Mouse (Mus musculus) liver, embryonic 11.5 days (tissue): ENCODE results near the gene Mthfd1. TPM values are rescaled to one million over a fixed set of nuclear protein-coding genes. Genes with fewer than 3 reads are reported as not detected.

Experiments
- ATAC-seq: fragments of 200-750 bp; cut with Nextera tagmentation; replicated peaks from 2 replicates; pipeline ENCODE4 v1.8.0; 2017; ENCODE audit warnings: moderate number of reproducible peaks, mild to moderate bottlenecking, moderate TSS enrichment, moderate library complexity; ENCODE audit not compliant: low FRiP score
- DNase-seq: peaks from one replicate; pipeline ENCODE4 v3.0.0-alpha.2; 2017; ENCODE audit warnings: low spot score
- H3K27ac ChIP-seq: fragments of 300-500 bp; sonication (generic); 2 replicates; pipeline ENCODE4 v1.5.1; 2014; ENCODE audit warnings: mild to moderate bottlenecking, low read depth, low read length, control low read depth
- H3K27me3 ChIP-seq: fragments of 300-500 bp; sonication (generic); replicated peaks from 2 replicates; pipeline ENCODE4 v1.6.1; 2014; ENCODE audit warnings: low read length, mixed read lengths; ENCODE audit not compliant: control insufficient read depth, insufficient read depth
- H3K36me3 ChIP-seq: fragments of 300-500 bp; sonication (generic); 2 replicates; pipeline ENCODE4 v1.6.1; 2014; ENCODE audit warnings: mild to moderate bottlenecking, low read length, moderate library complexity, mixed read lengths; ENCODE audit not compliant: control insufficient read depth, insufficient read depth
- H3K4me1 ChIP-seq: fragments of 300-500 bp; sonication (generic); replicated peaks from 2 replicates; pipeline ENCODE4 v1.6.1; 2014; ENCODE audit warnings: low read length, mixed read lengths; ENCODE audit not compliant: control insufficient read depth, insufficient read depth
- H3K4me2 ChIP-seq: fragments of 300-500 bp; sonication (generic); 2 replicates; pipeline ENCODE4 v1.6.1; 2014; ENCODE audit warnings: mild to moderate bottlenecking, control low read depth, moderate library complexity
- H3K4me3 ChIP-seq: fragments of 300-500 bp; sonication (generic); 2 replicates; pipeline ENCODE4 v1.5.1; 2014; ENCODE audit warnings: low read depth, low read length, control low read depth
- H3K9ac ChIP-seq: fragments of 300-500 bp; sonication (generic); 2 replicates; pipeline ENCODE4 v1.6.1; 2014; ENCODE audit warnings: low read depth, low read length, control low read depth
- H3K9me3 ChIP-seq: fragments of 300-500 bp; sonication (generic); 2 replicates; pipeline ENCODE4 v1.6.1; 2016; ENCODE audit warnings: low read length, inconsistent platforms, mixed read lengths; ENCODE audit not compliant: control insufficient read depth
- WGBS: fragments of 180-500 bp; shearing (Covaris S2); extraction: QIAGEN DNeasy Blood & Tissue Kit; methylation state at CpG from one replicate; pipeline ENCODE4 v1.1.7; 2014; 5-methylcytosine and 5-hydroxymethylcytosine counted together
- polyA plus RNA-seq: library from polyadenylated mRNA; unstranded; fragments of >200 nt; fragmentation: Nextera tagmentation; extraction: Ambion mirVana; gene quantifications from 2 replicates; pipeline ENCODE4 v1.2.1, GENCODE M21; 2014

The Mthfd1 gene
- polyA plus RNA-seq, 1 experiment from 2014 or later: 178 TPM

DNA sequence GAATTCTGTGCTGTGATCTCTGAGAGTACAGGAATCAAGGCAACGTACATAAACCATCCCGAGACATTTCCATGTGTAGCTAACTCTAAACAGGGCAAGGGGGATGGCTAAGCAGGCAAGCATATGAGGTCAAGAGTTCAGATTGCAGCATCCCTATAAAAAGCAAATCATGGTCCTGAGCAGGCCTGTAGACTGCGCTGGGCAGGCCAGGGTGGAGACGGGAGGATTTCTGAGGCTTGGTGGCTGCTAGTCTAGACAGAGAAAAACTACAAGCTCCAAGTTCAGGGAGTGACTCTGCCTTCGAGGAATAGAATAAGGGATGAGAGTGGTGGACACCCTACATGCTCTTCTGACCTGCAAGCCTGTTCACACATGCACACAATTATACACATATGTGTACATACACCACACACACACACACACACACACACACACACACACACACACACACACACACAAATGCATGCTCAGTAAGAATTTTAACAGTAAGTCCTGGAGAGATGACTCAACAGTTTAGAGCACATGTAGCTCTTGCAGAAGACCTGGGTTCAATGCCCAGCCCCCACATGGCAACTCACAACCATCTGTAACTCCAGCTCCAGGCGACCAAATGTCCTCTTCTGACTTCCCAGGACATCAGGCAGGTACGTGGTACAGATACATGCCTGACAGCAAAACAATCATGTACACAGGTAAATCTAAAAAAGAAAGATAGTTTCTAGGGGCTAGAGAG lies 15.1 kb upstream of the Mthfd1 start:
- WGBS: 67% methylated on average over 7 of the region's 7 CpGs
- Histone ChIP-seq H3K4me2 (no peak overlapping the region), H3K4me1 (peaks cover 17% of the 10 kb centered on the region), H3K9ac (no peak overlapping the region), H3K27me3 (no peaks in the 10 kb centered on the region), H3K9me3 (no peaks in the 10 kb centered on the region), H3K4me3 (no peak overlapping the region), H3K36me3 (no peaks in the 10 kb centered on the region), H3K27ac (peak overlapping the region; percentile 76)
- ATAC-seq (no peak), DNase-seq (no peak)

DNA sequence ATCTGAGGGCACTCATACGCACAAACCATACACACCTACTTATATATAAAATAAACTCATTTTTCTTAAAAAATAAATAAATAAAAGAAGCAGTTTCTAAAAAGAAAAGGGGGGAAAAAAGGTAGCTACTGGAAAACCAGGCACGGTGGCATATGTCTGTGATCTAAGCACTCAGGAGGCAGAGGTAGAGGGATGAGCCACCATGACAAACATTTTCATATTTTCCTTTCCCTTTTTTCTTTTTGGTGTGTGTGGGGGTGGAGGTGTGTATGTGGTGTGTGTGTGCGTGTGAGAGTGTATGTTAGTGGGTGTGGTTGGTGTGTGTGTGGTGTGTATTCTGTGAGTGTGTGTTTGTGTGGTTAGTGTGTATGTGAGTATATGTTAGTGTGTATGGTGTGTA lies 14.4 kb upstream of the Mthfd1 start:
- Histone ChIP-seq H3K27me3 (no peaks in the 10 kb centered on the region), H3K9me3 (no peaks in the 10 kb centered on the region), H3K27ac (peak overlapping the region; percentile 76), H3K4me1 (peaks cover 17% of the 10 kb centered on the region), H3K36me3 (no peaks in the 10 kb centered on the region), H3K4me2 (peak overlapping the region; percentile 42), H3K9ac (no peak overlapping the region), H3K4me3 (no peak overlapping the region)
- no peak for DNase-seq
- peak; percentile 20 for ATAC-seq
- WGBS: 74% methylated on average over 3 of the region's 3 CpGs

DNA sequence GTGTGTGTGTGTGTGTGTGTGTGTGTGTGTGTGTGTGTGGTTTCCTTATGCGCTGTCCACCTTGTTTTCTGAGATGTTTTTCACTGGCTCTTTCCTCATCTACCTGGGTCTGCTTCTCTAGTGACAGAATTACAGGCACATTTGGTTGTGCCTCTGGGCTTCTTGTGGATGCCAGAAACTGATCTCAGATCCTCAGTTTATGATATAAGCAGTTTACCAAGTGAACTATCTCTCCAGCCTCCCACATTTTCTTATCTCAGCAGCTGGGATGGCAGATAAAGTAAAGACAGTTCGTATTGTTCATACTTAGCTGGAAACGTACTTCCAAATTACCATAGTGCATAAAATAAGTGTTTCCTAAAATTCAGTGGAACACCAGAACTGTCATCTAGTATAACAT lies 14.0 kb upstream of the Mthfd1 start:
- H3K27me3 ChIP-seq: no peaks in the 10 kb centered on the region
- peaks cover 17% of the 10 kb centered on the region for H3K4me1 ChIP-seq
- no peaks in the 10 kb centered on the region for H3K9me3 ChIP-seq
- H3K4me2 ChIP-seq: peak overlapping the region; percentile 42
- ATAC-seq (peak; percentile 72), DNase-seq (no peak)
- H3K4me3 ChIP-seq: no peak overlapping the region
- 40% methylated on average over 3 of the region's 3 CpGs for WGBS
- no peaks in the 10 kb centered on the region for H3K36me3 ChIP-seq
- H3K27ac ChIP-seq: peak overlapping the region; percentile 76
- H3K9ac ChIP-seq: no peak overlapping the region

DNA sequence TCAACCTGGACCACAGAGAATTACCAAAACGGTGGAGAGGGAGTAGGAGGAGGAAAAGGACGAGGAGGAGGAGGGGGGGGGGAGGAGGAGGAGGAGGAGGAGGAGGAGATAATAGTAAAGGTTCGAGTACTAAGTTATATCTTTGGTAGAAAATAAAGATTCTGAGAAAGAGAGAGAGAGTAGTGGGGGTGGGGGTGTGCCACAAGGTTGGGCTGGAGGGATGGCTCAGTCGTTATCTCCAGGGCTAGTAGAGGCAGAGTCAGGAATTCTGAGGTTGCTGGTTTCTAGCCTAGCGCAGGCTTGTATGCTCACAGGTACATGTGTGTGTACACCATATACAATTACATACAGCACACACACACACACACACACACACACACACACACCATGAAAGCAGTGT lies 13.3 kb upstream of the Mthfd1 start:
- Histone ChIP-seq H3K4me3 (no peak overlapping the region), H3K27me3 (no peaks in the 10 kb centered on the region), H3K4me1 (peaks cover 17% of the 10 kb centered on the region), H3K4me2 (no peak overlapping the region; the same call in 1 of the 2 replicates), H3K36me3 (no peaks in the 10 kb centered on the region), H3K9me3 (no peaks in the 10 kb centered on the region), H3K9ac (no peak overlapping the region), H3K27ac (peak overlapping the region; percentile 76)
- ATAC-seq: peak; percentile 46
- WGBS: 37% methylated on average over 5 of the region's 5 CpGs
- no peak for DNase-seq

DNA sequence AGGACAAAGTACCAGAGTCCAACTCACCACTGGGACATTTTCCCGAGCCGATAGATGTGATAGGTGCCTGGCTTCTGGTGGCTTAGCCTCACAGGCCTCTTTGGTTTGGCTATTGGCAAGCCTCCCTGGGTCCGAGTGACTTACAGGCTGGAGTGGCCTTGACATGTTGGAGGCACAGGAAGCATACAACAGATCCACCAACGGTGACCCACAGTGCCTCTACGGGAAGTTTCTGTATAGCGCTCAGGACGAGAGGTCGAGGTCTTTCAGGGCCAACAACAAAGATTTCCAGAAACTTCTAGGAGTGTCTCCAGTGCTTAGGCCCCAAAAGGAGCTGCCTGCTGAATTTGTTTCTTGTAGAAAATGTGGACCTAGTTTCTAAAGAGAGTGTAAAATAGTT lies 10.1 kb upstream of the Mthfd1 start:
- Histone ChIP-seq H3K4me1 (peaks cover 8% of the 10 kb centered on the region), H3K9me3 (no peaks in the 10 kb centered on the region), H3K4me2 (no peak overlapping the region), H3K27me3 (no peaks in the 10 kb centered on the region), H3K9ac (no peak overlapping the region), H3K36me3 (no peaks in the 10 kb centered on the region), H3K4me3 (no peak overlapping the region), H3K27ac (no peak overlapping the region)
- WGBS: 81% methylated on average over 8 of the region's 8 CpGs
- no peak for ATAC-seq
- no peak for DNase-seq

DNA sequence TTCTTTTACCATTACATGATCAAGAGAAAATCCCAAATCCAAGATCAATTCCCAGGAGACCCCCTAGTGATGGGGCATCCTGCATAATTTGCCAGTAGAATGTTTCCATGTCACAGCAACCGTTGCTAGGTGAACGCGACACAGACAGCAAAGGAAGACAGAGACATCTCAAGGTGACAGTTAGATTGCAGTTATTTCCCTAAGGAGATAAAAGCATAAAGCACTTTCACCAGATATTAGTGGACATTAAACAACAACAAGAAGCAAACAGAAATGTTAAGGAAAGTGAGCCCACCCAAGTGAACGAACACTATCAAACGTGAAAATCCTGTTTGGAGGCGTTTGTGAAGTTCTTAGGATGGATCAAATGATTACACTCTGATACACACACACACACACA lies 8.5 kb upstream of the Mthfd1 start, which contains the start of gene Tex21:
Tex21 (minus strand) TSS at position 101 of the 400 bp plus-strand sequence.
- H3K27ac ChIP-seq: no peak within 1 kb of the TSS
- WGBS: 83% methylated on average over 6 of the region's 6 CpGs
- DNase-seq: no peak

DNA sequence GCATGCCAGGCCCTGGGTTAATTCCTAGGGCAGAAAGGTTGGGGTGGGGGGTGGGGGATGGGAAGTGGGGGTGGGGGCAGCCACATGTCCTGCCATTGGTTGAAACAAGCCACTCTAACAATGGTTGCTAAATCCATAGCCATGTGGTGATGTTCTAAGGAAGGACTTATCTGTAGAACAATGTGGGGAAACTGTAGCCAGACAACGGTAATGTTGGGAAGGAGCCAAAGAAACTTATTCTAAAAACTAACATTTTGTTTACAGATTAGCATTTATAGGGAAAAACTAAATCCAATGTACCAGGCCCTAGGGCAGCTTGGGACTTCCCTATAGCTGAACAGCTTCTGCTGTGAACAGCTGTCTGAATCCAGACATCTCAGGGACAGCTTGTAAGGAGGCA lies 2.0 kb upstream of the Mthfd1 start:
- no peak overlapping the region for H3K4me3 ChIP-seq
- ATAC-seq: no peak
- 80% methylated on average over 1 of the region's 1 CpGs for WGBS

More for the DNA sequence above, 8.5 kb upstream of the Mthfd1 start, which contains the start of gene Tex21:
- H3K9me3 ChIP-seq: no peaks in the 10 kb centered on the region
- H3K4me3 ChIP-seq: no peak within 1 kb of the TSS
- no peaks in the 10 kb centered on the region for H3K36me3 ChIP-seq
- no peak within 1 kb of the TSS for H3K9ac ChIP-seq
- no peaks in the 10 kb centered on the region for H3K27me3 ChIP-seq
- no peaks in the 10 kb centered on the region for H3K4me1 ChIP-seq
- ATAC-seq: no peak
- H3K4me2 ChIP-seq: no peak within 1 kb of the TSS

DNA sequence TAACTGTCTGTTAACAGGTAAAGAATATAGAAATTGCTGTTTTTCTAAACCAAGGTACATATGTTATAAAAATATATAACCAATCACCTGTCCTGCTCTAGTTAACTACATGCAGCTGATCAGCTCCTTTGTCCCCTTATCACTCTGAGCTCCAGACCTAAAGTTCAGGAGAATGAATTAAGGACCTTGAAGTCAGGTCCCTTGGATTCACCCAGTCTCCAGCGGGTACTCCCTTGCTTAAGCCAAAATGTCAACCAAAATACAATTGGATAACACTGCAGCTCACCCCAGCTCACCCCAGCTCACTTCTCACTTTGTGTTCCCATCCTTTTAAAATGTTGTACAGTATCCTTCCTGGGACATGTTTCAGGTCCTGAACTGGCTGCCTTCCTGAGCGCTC lies 1.5 kb upstream of the Mthfd1 start:
- ATAC-seq (no peak), DNase-seq (no peak)
- 0 out of 2 replicates have a peak, but pooled peaks cover 2% of the 10 kb centered on the region for H3K4me1 ChIP-seq
- no peak overlapping the region for H3K4me2 ChIP-seq
- H3K9ac ChIP-seq: no peak overlapping the region
- H3K27ac ChIP-seq: no peak overlapping the region
- 74% methylated on average over 2 of the region's 2 CpGs for WGBS
- H3K27me3 ChIP-seq: no peaks in the 10 kb centered on the region
- no peaks in the 10 kb centered on the region for H3K9me3 ChIP-seq
- no peaks in the 10 kb centered on the region for H3K36me3 ChIP-seq
- H3K4me3 ChIP-seq: no peak overlapping the region

More for the DNA sequence above, 2.0 kb upstream of the Mthfd1 start:
- H3K9ac ChIP-seq: no peak overlapping the region
- no peak overlapping the region for H3K27ac ChIP-seq
- no peak overlapping the region for H3K4me2 ChIP-seq
- no peaks in the 10 kb centered on the region for H3K9me3 ChIP-seq
- no peaks in the 10 kb centered on the region for H3K36me3 ChIP-seq
- 0 out of 2 replicates have a peak, but pooled peaks cover 2% of the 10 kb centered on the region for H3K4me1 ChIP-seq
- no peak for DNase-seq
- no peaks in the 10 kb centered on the region for H3K27me3 ChIP-seq

DNA sequence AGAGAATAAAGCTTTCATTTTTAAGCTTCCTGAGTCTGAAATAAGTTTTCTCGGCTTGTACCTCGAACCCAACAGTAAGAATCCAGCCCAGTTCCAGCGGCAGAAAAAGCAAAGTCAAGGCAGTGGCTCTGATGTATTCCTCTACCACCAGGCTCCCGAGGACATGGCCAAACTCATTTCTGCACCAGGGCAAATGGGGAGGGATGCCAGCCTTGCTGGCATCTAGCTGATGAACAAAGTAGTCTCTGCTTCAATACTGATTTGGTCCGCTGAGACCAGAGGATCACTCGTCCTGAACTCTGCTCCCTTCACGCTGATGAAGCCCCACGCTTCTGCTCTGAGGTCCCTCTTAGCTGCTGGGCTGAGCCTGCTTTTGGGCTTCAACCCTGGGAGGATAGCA lies 1.1 kb upstream of the Mthfd1 start:
- Histone ChIP-seq H3K36me3 (no peaks in the 10 kb centered on the region), H3K4me3 (no peak overlapping the region), H3K9ac (no peak overlapping the region), H3K27ac (no peak overlapping the region), H3K4me2 (no peak overlapping the region; the same call in 1 of the 2 replicates), H3K9me3 (no peaks in the 10 kb centered on the region), H3K4me1 (0 out of 2 replicates have a peak, but pooled peaks cover 2% of the 10 kb centered on the region), H3K27me3 (no peaks in the 10 kb centered on the region)
- ATAC-seq: no peak
- no peak for DNase-seq
- WGBS: 78% methylated on average over 8 of the region's 8 CpGs
